Comparison of ENCODE assay signal across 14 mouse cellular contexts in the genomic region with DNA sequence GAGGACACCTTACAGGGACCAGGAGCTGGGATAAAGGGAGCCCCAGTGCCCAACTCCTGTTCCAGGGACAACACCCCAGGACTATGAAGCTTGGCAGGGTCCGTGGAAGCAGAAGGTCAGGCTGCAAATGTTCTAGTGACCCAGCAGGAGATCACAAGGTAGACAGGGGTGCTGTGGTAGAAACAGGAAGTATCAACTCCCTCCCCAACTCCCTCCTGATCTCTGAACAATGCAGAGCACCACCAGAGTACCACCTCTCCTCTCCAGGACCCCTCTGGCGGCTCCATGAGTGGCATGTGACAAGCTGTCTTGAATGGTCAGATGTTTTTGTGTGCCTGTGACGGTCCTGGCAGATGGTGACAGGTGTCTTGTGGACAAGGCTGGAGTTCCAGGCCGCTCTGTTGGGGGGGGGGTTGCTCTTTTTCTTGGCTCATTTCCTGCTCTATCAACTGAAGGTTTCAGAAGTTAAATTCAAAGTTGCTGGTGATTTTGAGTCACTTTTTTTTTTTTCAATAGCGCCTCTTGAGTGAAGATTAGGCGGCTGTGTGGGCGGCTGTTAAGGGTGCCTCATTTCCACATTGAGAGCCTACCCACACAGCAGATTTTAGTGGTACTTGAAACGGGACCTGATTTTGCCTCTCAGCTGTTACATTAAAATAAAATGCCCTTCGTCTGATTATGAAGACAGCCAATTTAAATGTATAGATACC.
DNase-seq lines count a peak whose midpoint lies in the region; ATAC-seq and TF ChIP-seq lines count a peak whose summit lies in the region.
"Had no signal": no experiment of that assay in that cellular context is flagged by ENCODE, and none has a peak within 500 bp of the region (broad histone marks: within the 10 kb centered on the region; RNA-seq: fewer than 3 reads in every experiment).

No protein-coding gene starts in this region.

- H3K27ac ChIP-seq in hindbrain, postnatal 0 days: no peak overlapping the region
- H3K27ac ChIP-seq: forebrain, embryonic 13.5 days; limb, embryonic 10.5 days had no signal

- H3K27me3 ChIP-seq in hindbrain, postnatal 0 days (ENCODE audit: insufficient read depth, low read length): no peaks in the 10 kb centered on the region
- H3K27me3 ChIP-seq: forebrain, embryonic 13.5 days had no signal

- peak; percentile 86 for ATAC-seq in inflammation-experienced regulatory T-cells, adult 6 months
- no peak for ATAC-seq in hindbrain, postnatal 0 days
- ATAC-seq: forebrain, embryonic 13.5 days; intestine, postnatal 0 days had no signal

- DNase-seq in A20 (ENCODE audit: low read depth, low spot score): peak; percentile 34
- peak; percentile 68 for DNase-seq in CD4-positive, CD25-positive, alpha-beta regulatory T cell, adult 2 months (ENCODE audit: low read depth, low spot score)
- peak; percentile 80 to 86 for DNase-seq in right cerebral cortex, adult 2 months (ENCODE audit: low spot score in 2 of 2)
- DNase-seq in kidney, adult 11 months: no peak
- DNase-seq in kidney, postnatal 25 days: no peak
- DNase-seq in hindbrain, postnatal 0 days (ENCODE audit: low spot score): no peak
- DNase-seq in yolk sac, embryonic 10.5 days (ENCODE audit: low spot score): no peak
- DNase-seq: cerebellum, postnatal 10 days; heart, postnatal 10 days had no signal

- 78% methylated on average over 9 of the region's 9 CpGs for WGBS in hindbrain, postnatal 0 days

- no peaks in the 10 kb centered on the region for H3K36me3 ChIP-seq in hindbrain, postnatal 0 days (ENCODE audit: insufficient read depth, low read length)
- H3K36me3 ChIP-seq: G1E; limb, embryonic 10.5 days had no signal

- no peak overlapping the region for H3K4me2 ChIP-seq in hindbrain, postnatal 0 days (ENCODE audit: low read depth, low read length)
- H3K4me2 ChIP-seq: forebrain, embryonic 13.5 days had no signal

- no peaks in the 10 kb centered on the region for H3K9me3 ChIP-seq in hindbrain, postnatal 0 days (ENCODE audit: low read length)
- H3K9me3 ChIP-seq: forebrain, embryonic 13.5 days; G1E; limb, embryonic 10.5 days had no signal

- no peak for TF ChIP-seq CTCF in hindbrain, postnatal 0 days (IDR thresholded peaks at IDR 0.05; ENCODE audit: low read depth)

- H3K4me3 ChIP-seq in hindbrain, postnatal 0 days (ENCODE audit: low read length): no peak overlapping the region
- H3K4me3 ChIP-seq: forebrain, embryonic 13.5 days; limb, embryonic 10.5 days had no signal

- no peak overlapping the region for H3K9ac ChIP-seq in hindbrain, postnatal 0 days (replicated peaks; ENCODE audit: low read length)
- H3K9ac ChIP-seq: forebrain, embryonic 13.5 days had no signal

- 0 out of 2 replicates have a peak, but pooled peaks cover 4% of the 10 kb centered on the region for H3K4me1 ChIP-seq in hindbrain, postnatal 0 days (ENCODE audit: insufficient read depth, low read length)

Comparison
In these comparisons a context has a peak if more than half of its experiments do, and no peak if none do; other contexts are left out.
1. DNase-seq: peak in A20 (single experiment), CD4-positive, CD25-positive, alpha-beta regulatory T cell, adult 2 months (single experiment) and right cerebral cortex, adult 2 months (2 of 2); none in kidney, adult 11 months (single experiment), kidney, postnatal 25 days (0 of 2), hindbrain, postnatal 0 days (single experiment) and yolk sac, embryonic 10.5 days (single experiment).